Mouse (Mus musculus): ENCODE measurements around the gene Prkag2.

Gene Prkag2

GRCm38 (mm10) chr5:24908141-24908819 is 192.2 kb downstream of the Prkag2 start:
- peak; percentile 88 for DNase-seq

GRCm38 (mm10) chr5:24907737-24908136 is 192.7 kb downstream of the Prkag2 start:
- peak; percentile 51 for DNase-seq

- no peak for DNase-seq
Observed at GRCm38 (mm10) chr5:24906844-24907243, 193.6 kb downstream of the Prkag2 start.

GRCm38 (mm10) chr5:24904941-24905340 is 195.5 kb downstream of the Prkag2 start:
- no peak for DNase-seq

GRCm38 (mm10) chr5:24904423-24904822 is 196.0 kb downstream of the Prkag2 start:
- no peak for DNase-seq

GRCm38 (mm10) chr5:24904001-24904400 is 196.4 kb downstream of the Prkag2 start:
- DNase-seq = no peak

GRCm38 (mm10) chr5:24902835-24903234 is 197.6 kb downstream of the Prkag2 start:
- no peak for DNase-seq

GRCm38 (mm10) chr5:24895606-24896005 is 204.8 kb downstream of the Prkag2 start:
- no peak for DNase-seq

- DNase-seq = no peak
Observed at GRCm38 (mm10) chr5:24894814-24895213, 205.6 kb downstream of the Prkag2 start.

GRCm38 (mm10) chr5:24892461-24892860 is 208.0 kb downstream of the Prkag2 start:
- DNase-seq = no peak

GRCm38 (mm10) chr5:24889860-24890259 is 210.6 kb downstream of the Prkag2 start:
- no peak for DNase-seq

- DNase-seq = no peak
Observed at GRCm38 (mm10) chr5:24888874-24889591, 211.4 kb downstream of the Prkag2 start.

- no peak for DNase-seq
Observed at GRCm38 (mm10) chr5:24887271-24887670, 213.2 kb downstream of the Prkag2 start.

- DNase-seq = no peak
Observed at GRCm38 (mm10) chr5:24878713-24879112, 221.7 kb downstream of the Prkag2 start.

- DNase-seq = no peak
Observed at GRCm38 (mm10) chr5:24877836-24878624, 222.4 kb downstream of the Prkag2 start.

- no peak for DNase-seq
Observed at GRCm38 (mm10) chr5:24876653-24877052, 223.8 kb downstream of the Prkag2 start.

- no peak for DNase-seq
Observed at GRCm38 (mm10) chr5:24874111-24874510, 226.3 kb downstream of the Prkag2 start.

GRCm38 (mm10) chr5:24873221-24873620 is 227.2 kb downstream of the Prkag2 start:
- DNase-seq = no peak

GRCm38 (mm10) chr5:24871276-24871675 is 229.2 kb downstream of the Prkag2 start:
- DNase-seq = peak; percentile 40

GRCm38 (mm10) chr5:24869796-24870289 is 230.6 kb downstream of the Prkag2 start:
- no peak for DNase-seq

- DNase-seq = no peak
Observed at GRCm38 (mm10) chr5:24863804-24864203, 236.6 kb downstream of the Prkag2 start.

GRCm38 (mm10) chr5:24861449-24861930 is 239.0 kb downstream of the Prkag2 start:
- DNase-seq = no peak

Data from right cerebral cortex, postnatal 14 days (tissue).